8 mouse cellular contexts compared by ENCODE assay signal in genomic region chr19:45223413-45224285, GRCm38 (mm10). TPM values are rescaled to one million over a fixed set of nuclear protein-coding genes. Genes with fewer than 3 reads are reported as not detected.
A peak's percentile ranks its signal among the peaks of the same experiment; 100 is the strongest.
DNase-seq lines count a peak whose midpoint lies in the region; ATAC-seq and TF ChIP-seq lines count a peak whose summit lies in the region.

No protein-coding gene starts in this region.

- H3K36me3 ChIP-seq in liver, embryonic 11.5 days (ENCODE audit: control insufficient read depth, insufficient read depth, low read length) = no peaks in the 10 kb centered on the region
- no peaks in the 10 kb centered on the region for H3K36me3 ChIP-seq in liver, postnatal 0 days (replicated peaks; ENCODE audit: insufficient read depth, low read length)
- no peaks in the 10 kb centered on the region for H3K36me3 ChIP-seq in hindbrain, embryonic 11.5 days (ENCODE audit: control insufficient read depth, insufficient read depth, low read length)
- no peaks in the 10 kb centered on the region for H3K36me3 ChIP-seq in neural tube, embryonic 14.5 days (ENCODE audit: control insufficient read depth, insufficient read depth, low read length)

- no peak for ATAC-seq in liver, embryonic 11.5 days (replicated peaks; ENCODE audit: low FRiP score)
- no peak for ATAC-seq in liver, postnatal 0 days
- no peak for ATAC-seq in hindbrain, embryonic 11.5 days (ENCODE audit: low FRiP score)
- ATAC-seq in neural tube, embryonic 14.5 days (ENCODE audit: low read depth) = no peak

- H3K27ac ChIP-seq in liver, embryonic 11.5 days (ENCODE audit: low read depth, low read length) = no peak overlapping the region
- no peak overlapping the region for H3K27ac ChIP-seq in liver, postnatal 0 days (ENCODE audit: low read depth)
- no peak overlapping the region for H3K27ac ChIP-seq in hindbrain, embryonic 11.5 days (ENCODE audit: low read depth, low read length)
- H3K27ac ChIP-seq in neural tube, embryonic 14.5 days (ENCODE audit: low read depth, low read length) = no peak overlapping the region; the same call in 1 of the 2 replicates
- no peak overlapping the region for H3K27ac ChIP-seq in left cerebral cortex, adult 2 months

- H3K9me3 ChIP-seq in liver, embryonic 11.5 days (ENCODE audit: control insufficient read depth, low read length) = no peaks in the 10 kb centered on the region
- no peaks in the 10 kb centered on the region for H3K9me3 ChIP-seq in liver, postnatal 0 days (ENCODE audit: low read length)
- H3K9me3 ChIP-seq in hindbrain, embryonic 11.5 days (ENCODE audit: control insufficient read depth, low read length) = no peaks in the 10 kb centered on the region
- no peaks in the 10 kb centered on the region for H3K9me3 ChIP-seq in neural tube, embryonic 14.5 days (ENCODE audit: control insufficient read depth, low read length)

- H3K9ac ChIP-seq in liver, embryonic 11.5 days (ENCODE audit: low read depth, low read length) = no peak overlapping the region
- no peak overlapping the region for H3K9ac ChIP-seq in liver, postnatal 0 days (replicated peaks)
- no peak overlapping the region for H3K9ac ChIP-seq in hindbrain, embryonic 11.5 days (ENCODE audit: low read depth, low read length)
- no peak overlapping the region for H3K9ac ChIP-seq in neural tube, embryonic 14.5 days (replicated peaks; ENCODE audit: low read depth, low read length)

- 3% methylated on average over 49 of the region's 49 CpGs for WGBS in liver, embryonic 11.5 days
- 4% methylated on average over 49 of the region's 49 CpGs for WGBS in liver, postnatal 0 days (ENCODE audit: insufficient replicate concordance)
- WGBS in hindbrain, embryonic 11.5 days = 2% methylated on average over 49 of the region's 49 CpGs
- WGBS in neural tube, embryonic 14.5 days = 2% methylated on average over 49 of the region's 49 CpGs

- DNase-seq in liver, embryonic 11.5 days (ENCODE audit: low spot score) = no peak
- DNase-seq in liver, postnatal 0 days = no peak
- DNase-seq in embryo, embryonic 9.5 days (ENCODE audit: extremely low spot score) = peak; percentile 61
- DNase-seq in hindbrain, embryonic 11.5 days (ENCODE audit: low spot score) = peak; percentile 61
- no peak for DNase-seq in testis, postnatal 10 days (ENCODE audit: low spot score)
- DNase-seq in left cerebral cortex, adult 2 months (ENCODE audit: extremely low spot score in 1 of 2, low spot score in 2 of 2) = no peak
- DNase-seq in left cerebral cortex, adult 18-20 months (ENCODE audit: low spot score in 2 of 2) = no peak

- TF ChIP-seq EP300 in liver, postnatal 0 days (IDR thresholded peaks at IDR 0.05; ENCODE audit: low read depth) = no peak

- no peak for TF ChIP-seq CTCF in liver, postnatal 0 days (IDR thresholded peaks at IDR 0.05; ENCODE audit: low read depth)
- TF ChIP-seq CTCF in left cerebral cortex, adult 2 months (IDR thresholded peaks at IDR 0.05) = no peak

- no peak overlapping the region for H3K4me2 ChIP-seq in liver, embryonic 11.5 days
- H3K4me2 ChIP-seq in liver, postnatal 0 days (ENCODE audit: low read depth, low read length) = no peak overlapping the region
- H3K4me2 ChIP-seq in hindbrain, embryonic 11.5 days (replicated peaks; ENCODE audit: low read depth, low read length) = no peak overlapping the region
- H3K4me2 ChIP-seq in neural tube, embryonic 14.5 days (ENCODE audit: low read depth, low read length) = peak overlapping the region; percentile 35

- peak overlapping the region; percentile 10; the same call in 1 of the 2 replicates for H3K4me3 ChIP-seq in liver, embryonic 11.5 days (ENCODE audit: low read depth, low read length)
- H3K4me3 ChIP-seq in liver, postnatal 0 days (ENCODE audit: low read depth, low read length) = no peak overlapping the region
- no peak overlapping the region for H3K4me3 ChIP-seq in hindbrain, embryonic 11.5 days (ENCODE audit: low read depth, low read length)
- H3K4me3 ChIP-seq in neural tube, embryonic 14.5 days (ENCODE audit: low read depth, low read length) = peak overlapping the region; percentile 3; the same call in 1 of the 2 replicates
- H3K4me3 ChIP-seq in left cerebral cortex, adult 2 months = no peak overlapping the region

- H3K27me3 ChIP-seq in liver, embryonic 11.5 days (replicated peaks; ENCODE audit: control insufficient read depth, insufficient read depth, low read length) = peaks cover 87% of the 10 kb centered on the region
- H3K27me3 ChIP-seq in liver, postnatal 0 days (ENCODE audit: insufficient read depth, low read length) = peaks cover 81% of the 10 kb centered on the region
- H3K27me3 ChIP-seq in hindbrain, embryonic 11.5 days (ENCODE audit: control insufficient read depth, insufficient read depth, low read length) = peaks cover 81% of the 10 kb centered on the region
- H3K27me3 ChIP-seq in neural tube, embryonic 14.5 days (ENCODE audit: control insufficient read depth, insufficient read depth, low read length) = peaks cover 26% of the 10 kb centered on the region

- intact Hi-C loops in left cerebral cortex, adult 2 months (cut with DNase I) = loop anchor here (10.0 kb wide), 1 partner anchor 451 kb away; no protein-coding TSS in a partner anchor

- H3K4me1 ChIP-seq in liver, embryonic 11.5 days (replicated peaks; ENCODE audit: control insufficient read depth, insufficient read depth, low read length) = peaks cover 4% of the 10 kb centered on the region
- peaks cover 10% of the 10 kb centered on the region for H3K4me1 ChIP-seq in liver, postnatal 0 days (ENCODE audit: insufficient read depth)
- 0 out of 2 replicates have a peak, but pooled peaks cover 12% of the 10 kb centered on the region for H3K4me1 ChIP-seq in hindbrain, embryonic 11.5 days (replicated peaks; ENCODE audit: control insufficient read depth, insufficient read depth, low read length)
- H3K4me1 ChIP-seq in neural tube, embryonic 14.5 days (ENCODE audit: control insufficient read depth, insufficient read depth, low read length) = peaks cover 44% of the 10 kb centered on the region

RNA-seq across cellular contexts. Expression of gene Lbx1, which starts 12.0 kb away (rescaled TPM):
- polyA plus RNA-seq in liver, embryonic 11.5 days (2014; fragmentation: Nextera tagmentation; extraction: Ambion mirVana) = 0.14 and 0.58 TPM in 2 replicates
- polyA plus RNA-seq in liver, postnatal 0 days (2015; fragmentation: Nextera tagmentation; extraction: Ambion mirVana) = 0.04 TPM in 1 of 2 replicates, not detected in the other
- 7.6 and 8.5 TPM in 2 replicates for polyA plus RNA-seq in hindbrain, embryonic 11.5 days (2014; fragmentation: Nextera tagmentation; extraction: Ambion mirVana)
- polyA plus RNA-seq in neural tube, embryonic 14.5 days (2014; fragmentation: Nextera tagmentation; extraction: Ambion mirVana) = 23.0 and 24.3 TPM in 2 replicates
- total RNA-seq in left cerebral cortex, adult 2 months (2021) = not detected
- total RNA-seq in left cerebral cortex, adult 18-20 months (2021) = not detected

Comparison
In these comparisons a context has a peak if more than half of its experiments do, and no peak if none do; other contexts are left out.
1. H3K4me3 ChIP-seq: peak in liver, embryonic 11.5 days (single experiment) and neural tube, embryonic 14.5 days (single experiment); none in liver, postnatal 0 days (single experiment), hindbrain, embryonic 11.5 days (single experiment) and left cerebral cortex, adult 2 months (single experiment).
2. DNase-seq: peak in embryo, embryonic 9.5 days (single experiment) and hindbrain, embryonic 11.5 days (single experiment); none in liver, embryonic 11.5 days (single experiment), liver, postnatal 0 days (single experiment), testis, postnatal 10 days (single experiment), left cerebral cortex, adult 2 months (0 of 2) and left cerebral cortex, adult 18-20 months (0 of 2).